Mouse (Mus musculus) heart, postnatal 0 days (tissue): ENCODE results near the gene Acer2. TPM values are rescaled to one million over a fixed set of nuclear protein-coding genes. Genes with fewer than 3 reads are reported as not detected.

ENCODE experiments used
- ATAC-seq: fragments of 200-750 bp; cut with Nextera tagmentation; 2 replicates; pipeline ENCODE4 v1.8.0; 2017; ENCODE audit warnings: low read depth, moderate number of reproducible peaks, moderate library complexity; ENCODE audit not compliant: insufficient read depth
- DNase-seq: peaks from one replicate; pipeline ENCODE4 v3.0.0-alpha.2; 2016; ENCODE audit warnings: low spot score
- H3K27ac ChIP-seq: fragments of 300-500 bp; sonication (generic); 2 replicates; pipeline ENCODE4 v1.5.1; 2014; ENCODE audit warnings: low read depth, mild to moderate bottlenecking
- H3K27me3 ChIP-seq: fragments of 300-500 bp; sonication (generic); 2 replicates; pipeline ENCODE4 v1.6.1; 2014; ENCODE audit warnings: low read length, mixed read lengths; ENCODE audit not compliant: control insufficient read depth, insufficient read depth
- H3K36me3 ChIP-seq: fragments of 300-500 bp; sonication (generic); replicated peaks from 2 replicates; pipeline ENCODE4 v1.6.1; 2014; ENCODE audit warnings: low read length, mixed read lengths; ENCODE audit not compliant: control insufficient read depth, insufficient read depth
- H3K4me1 ChIP-seq: fragments of 300-500 bp; sonication (generic); 2 replicates; pipeline ENCODE4 v1.6.1; 2014; ENCODE audit warnings: antibody characterized with exemption; ENCODE audit not compliant: control insufficient read depth, insufficient read depth
- H3K4me2 ChIP-seq: fragments of 300-500 bp; sonication (generic); 2 replicates; pipeline ENCODE4 v1.6.1; 2014; ENCODE audit warnings: low read depth, mild to moderate bottlenecking, low read length, moderate library complexity
- H3K4me3 ChIP-seq: fragments of 300-500 bp; sonication (generic); 2 replicates; pipeline ENCODE4 v1.5.1; 2014; ENCODE audit warnings: low read depth, low read length
- H3K9ac ChIP-seq: fragments of 300-500 bp; sonication (generic); replicated peaks from 2 replicates; pipeline ENCODE4 v1.6.1; 2014; ENCODE audit warnings: low read depth, low read length, mixed read lengths
- H3K9me3 ChIP-seq: fragments of 300-500 bp; sonication (generic); replicated peaks from 2 replicates; pipeline ENCODE4 v1.6.1; 2016; ENCODE audit warnings: low read length; ENCODE audit not compliant: control insufficient read depth
- CTCF ChIP-seq: IDR thresholded peaks from 2 replicates; pipeline ENCODE4 v1.5.1; 2016; ENCODE audit warnings: antibody characterized with exemption, control low read depth, low read depth
- EP300 ChIP-seq: IDR thresholded peaks from 2 replicates; pipeline ENCODE4 v1.6.1; 2016; ENCODE audit warnings: antibody characterized with exemption, low read depth
- WGBS: fragments of 180-500 bp; shearing (Covaris S2); extraction: QIAGEN DNeasy Blood & Tissue Kit; methylation state at CpG from one replicate; pipeline ENCODE4 v1.1.7; 2014; 5-methylcytosine and 5-hydroxymethylcytosine counted together
- polyA plus RNA-seq: library from polyadenylated mRNA; unstranded; fragments of >200 nt; fragmentation: Nextera tagmentation; extraction: Ambion mirVana; gene quantifications from 2 replicates; pipeline ENCODE4 v1.2.1, GENCODE M21; 2015
- total RNA-seq: library from RNA; depleted of rRNA; stranded (reverse); fragments of >200 nt; gene quantifications from 2 replicates; pipeline ENCODE4 v1.2.3, GENCODE M21; 2014; ENCODE audit warnings: low replicate concordance

Acer2 gene
- total and polyA plus RNA-seq, 2 experiments from 2014 or later: 23.4 to 71.1 TPM

- H3K9ac ChIP-seq: no peak overlapping the region
- WGBS: 48% methylated on average over 2 of the region's 2 CpGs
- H3K4me1 ChIP-seq: 0 out of 2 replicates have a peak, but pooled peaks cover 6% of the 10 kb centered on the region
- H3K4me3 ChIP-seq: no peak overlapping the region
- H3K9me3 ChIP-seq: no peaks in the 10 kb centered on the region
- no peaks in the 10 kb centered on the region for H3K27me3 ChIP-seq
- ATAC-seq (no peak), DNase-seq (no peak)
- H3K36me3 ChIP-seq: peaks cover 48% of the 10 kb centered on the region
- H3K4me2 ChIP-seq: no peak overlapping the region
- TF ChIP-seq EP300 (no peak), CTCF (no peak)
- no peak overlapping the region for H3K27ac ChIP-seq
Observed at GRCm38 (mm10) chr4:86851331-86851730, 22.9 kb upstream of the Acer2 start.

GRCm38 (mm10) chr4:86852018-86852417 is 22.2 kb upstream of the Acer2 start:
- no peaks in the 10 kb centered on the region for H3K9me3 ChIP-seq
- no peak overlapping the region for H3K9ac ChIP-seq
- no peak overlapping the region for H3K27ac ChIP-seq
- WGBS: 60% methylated on average over 3 of the region's 3 CpGs
- TF ChIP-seq EP300: no peak
- TF ChIP-seq CTCF: no peak
- H3K36me3 ChIP-seq: peaks cover 43% of the 10 kb centered on the region
- H3K27me3 ChIP-seq: no peaks in the 10 kb centered on the region
- ATAC-seq (no peak), DNase-seq (no peak)
- no peak overlapping the region for H3K4me3 ChIP-seq
- no peak overlapping the region for H3K4me2 ChIP-seq
- H3K4me1 ChIP-seq: 0 out of 2 replicates have a peak, but pooled peaks cover 6% of the 10 kb centered on the region

GRCm38 (mm10) chr4:86852813-86853590 is 21.2 kb upstream of the Acer2 start:
- WGBS: 77% methylated on average over 4 of the region's 4 CpGs

GRCm38 (mm10) chr4:86856304-86857112 is 17.7 kb upstream of the Acer2 start:
- Histone ChIP-seq H3K4me1 (0 out of 2 replicates have a peak, but pooled peaks cover 14% of the 10 kb centered on the region), H3K4me2 (peak overlapping the region; percentile 89), H3K9ac (peak overlapping the region; percentile 99), H3K4me3 (peak overlapping the region; percentile 95), H3K27ac (peak overlapping the region; percentile 98), H3K9me3 (no peaks in the 10 kb centered on the region), H3K27me3 (no peaks in the 10 kb centered on the region), H3K36me3 (peaks cover 30% of the 10 kb centered on the region)
- TF ChIP-seq EP300 (no peak), CTCF (no peak)
- 2% methylated on average over 48 of the region's 50 CpGs for WGBS
- peak; percentile 4; the same call in 1 of the 2 replicates for ATAC-seq
- DNase-seq: no peak

More at GRCm38 (mm10) chr4:86852813-86853590, 21.2 kb upstream of the Acer2 start:
- no peak overlapping the region for H3K4me3 ChIP-seq
- no peak for TF ChIP-seq CTCF
- TF ChIP-seq EP300: no peak
- no peaks in the 10 kb centered on the region for H3K27me3 ChIP-seq
- DNase-seq: no peak
- H3K4me1 ChIP-seq: 0 out of 2 replicates have a peak, but pooled peaks cover 10% of the 10 kb centered on the region
- no peak for ATAC-seq
- no peak overlapping the region for H3K4me2 ChIP-seq
- H3K27ac ChIP-seq: no peak overlapping the region
- H3K9ac ChIP-seq: no peak overlapping the region
- H3K9me3 ChIP-seq: no peaks in the 10 kb centered on the region
- peaks cover 35% of the 10 kb centered on the region for H3K36me3 ChIP-seq
